Mouse (Mus musculus): ENCODE results near the gene Itgb7. TPM values are rescaled to one million over a fixed set of nuclear protein-coding genes. Genes with fewer than 3 reads are reported as not detected.
A peak's percentile ranks its signal among the peaks of the same experiment; 100 is the strongest.

The Itgb7 gene
- 2.9 and 3.3 TPM in 2 replicates for polyA plus RNA-seq (2016; fragmentation: Nextera tagmentation; extraction: Ambion mirVana)

DNA sequence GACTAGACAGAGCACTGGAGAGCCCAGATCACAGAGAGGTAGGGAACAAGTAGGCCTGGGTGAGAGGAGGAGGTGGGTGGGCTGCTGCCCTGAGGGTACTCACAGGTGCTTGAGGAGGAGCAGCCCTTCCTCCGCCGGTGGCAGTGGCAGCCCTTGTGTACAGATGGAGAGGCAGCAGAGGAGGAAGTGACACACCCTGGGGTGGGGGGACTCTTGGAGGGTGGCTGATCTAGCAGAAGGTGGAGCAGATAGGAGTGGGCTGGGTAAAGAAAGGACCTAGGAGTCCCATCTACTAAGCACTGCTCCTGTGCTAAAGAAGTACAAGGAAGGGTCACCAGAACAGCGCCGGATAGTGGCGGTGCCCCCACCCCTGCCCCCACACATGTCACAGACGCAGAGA, at the start of gene Itgb7:
Gene Itgb7, minus strand, starts transcription at position 197 of the 400 bp plus-strand sequence.
- no peak within 1 kb of the TSS for H3K9ac ChIP-seq (replicated peaks)
- no peak for ATAC-seq (ENCODE audit: insufficient number of reproducible peaks, insufficient read depth, low FRiP score, low TSS enrichment, low read depth)
- peaks cover 22% of the 10 kb centered on the region for H3K4me1 ChIP-seq (replicated peaks)
- no peak within 1 kb of the TSS for H3K4me3 ChIP-seq (replicated peaks)
- 42% methylated on average over 6 of the region's 6 CpGs for WGBS
- H3K27me3 ChIP-seq: no peaks in the 10 kb centered on the region
- H3K27ac ChIP-seq: peak within 1 kb of the TSS; percentile 29; the same call in 1 of the 2 replicates
- H3K36me3 ChIP-seq: peaks cover 35% of the 10 kb centered on the region
- H3K4me2 ChIP-seq: no peak within 1 kb of the TSS
- no peaks in the 10 kb centered on the region for H3K9me3 ChIP-seq

- 94% methylated on average over 19 of the region's 19 CpGs for WGBS
- no peak for ATAC-seq (ENCODE audit: insufficient number of reproducible peaks, insufficient read depth, low FRiP score, low TSS enrichment, low read depth)
- Histone ChIP-seq H3K9ac (replicated peaks) (0 out of 2 replicates have a peak overlapping the region, but pooled peaks have one; percentile 75), H3K9me3 (no peaks in the 10 kb centered on the region), H3K4me3 (replicated peaks) (peak overlapping the region; percentile 89), H3K4me2 (peak overlapping the region; percentile 91), H3K4me1 (replicated peaks) (peaks cover 13% of the 10 kb centered on the region), H3K36me3 (peaks cover 27% of the 10 kb centered on the region), H3K27me3 (no peaks in the 10 kb centered on the region), H3K27ac (no peak overlapping the region)
These were observed 48.9 kb upstream of the Itgb7 start for GRCm38 (mm10) chr15:102280623-102281022.

- peaks cover 13% of the 10 kb centered on the region for H3K4me1 ChIP-seq (replicated peaks)
- ATAC-seq (ENCODE audit: insufficient number of reproducible peaks, insufficient read depth, low FRiP score, low TSS enrichment, low read depth): no peak
- peak overlapping the region; percentile 87 for H3K27ac ChIP-seq
- 28% methylated on average over 13 of the region's 13 CpGs for WGBS
- peak overlapping the region; percentile 91 for H3K4me2 ChIP-seq
- no peaks in the 10 kb centered on the region for H3K9me3 ChIP-seq
- H3K4me3 ChIP-seq (replicated peaks): peak overlapping the region; percentile 89
- peaks cover 27% of the 10 kb centered on the region for H3K36me3 ChIP-seq
- H3K27me3 ChIP-seq: no peaks in the 10 kb centered on the region
- peak overlapping the region; percentile 75 for H3K9ac ChIP-seq (replicated peaks)
These were observed 48.2 kb upstream of the Itgb7 start for GRCm38 (mm10) chr15:102279783-102280520.

GRCm38 (mm10) chr15:102279092-102279782, 47.5 kb upstream of the Itgb7 start, which contains the start of gene Mfsd5:
Gene Mfsd5, plus strand, starts transcription at chr15:102279454.
- peak; percentile 95 for ATAC-seq (ENCODE audit: insufficient number of reproducible peaks, insufficient read depth, low FRiP score, low TSS enrichment, low read depth)
- Histone ChIP-seq H3K9ac (replicated peaks) (peak within 1 kb of the TSS; percentile 75), H3K9me3 (no peaks in the 10 kb centered on the region), H3K4me2 (peak within 1 kb of the TSS; percentile 91), H3K27ac (peak within 1 kb of the TSS; percentile 87), H3K4me1 (replicated peaks) (peaks cover 13% of the 10 kb centered on the region), H3K27me3 (no peaks in the 10 kb centered on the region), H3K4me3 (replicated peaks) (peak within 1 kb of the TSS; percentile 89), H3K36me3 (peaks cover 27% of the 10 kb centered on the region)
- under 1% methylated on average over 65 of the region's 65 CpGs for WGBS

GRCm38 (mm10) chr15:102278726-102279091, 47.0 kb upstream of the Itgb7 start:
- Histone ChIP-seq H3K4me3 (replicated peaks) (peak overlapping the region; percentile 89), H3K4me2 (peak overlapping the region; percentile 91), H3K27me3 (no peaks in the 10 kb centered on the region), H3K9me3 (no peaks in the 10 kb centered on the region), H3K36me3 (peaks cover 27% of the 10 kb centered on the region), H3K9ac (replicated peaks) (peak overlapping the region; percentile 75), H3K4me1 (replicated peaks) (peaks cover 13% of the 10 kb centered on the region), H3K27ac (peak overlapping the region; percentile 87)
- ATAC-seq (ENCODE audit: insufficient number of reproducible peaks, insufficient read depth, low FRiP score, low TSS enrichment, low read depth): no peak
- WGBS: 31% methylated on average over 7 of the region's 7 CpGs

DNA sequence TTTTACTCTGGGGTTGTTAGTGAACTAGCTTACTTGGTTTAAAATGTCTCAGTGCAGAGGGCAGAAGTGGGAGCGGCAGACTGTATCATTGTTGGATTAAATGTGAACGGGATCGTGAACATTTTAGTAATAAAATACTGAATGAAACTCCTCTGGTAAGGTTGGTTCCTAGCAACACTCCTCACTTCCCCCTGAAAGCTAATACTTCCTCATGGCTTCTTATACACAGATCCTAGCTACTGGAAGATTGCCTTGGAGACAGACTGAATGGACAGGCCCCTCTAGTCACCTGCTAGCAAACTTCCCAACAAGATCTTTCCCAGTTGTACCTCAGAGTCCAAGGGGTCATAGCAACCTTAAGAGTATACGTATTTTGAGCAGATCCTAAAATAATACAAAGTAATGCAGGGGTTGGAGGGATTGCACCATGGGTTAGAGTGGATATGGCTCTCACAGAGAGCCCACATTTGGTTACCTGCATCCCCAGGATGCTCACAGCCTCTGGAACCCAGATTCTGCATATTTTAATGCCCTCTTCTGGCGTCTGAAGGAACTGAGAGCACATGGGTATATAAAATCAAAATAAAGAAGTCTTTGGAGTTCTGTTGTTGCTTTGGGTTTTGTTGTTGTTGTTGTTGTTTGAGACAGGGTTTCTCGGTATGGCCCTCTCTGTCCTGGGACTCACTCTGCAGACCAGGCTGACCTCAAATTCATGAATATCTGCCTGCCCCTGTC, 42.4 kb upstream of the Itgb7 start:
- Histone ChIP-seq H3K27me3 (no peaks in the 10 kb centered on the region), H3K9me3 (no peaks in the 10 kb centered on the region), H3K4me1 (replicated peaks) (peaks cover 20% of the 10 kb centered on the region), H3K27ac (no peak overlapping the region), H3K9ac (replicated peaks) (no peak overlapping the region), H3K36me3 (no peaks in the 10 kb centered on the region), H3K4me3 (replicated peaks) (no peak overlapping the region), H3K4me2 (no peak overlapping the region)
- ATAC-seq (ENCODE audit: insufficient number of reproducible peaks, insufficient read depth, low FRiP score, low TSS enrichment, low read depth): no peak
- WGBS: 75% methylated on average over 6 of the region's 6 CpGs

DNA sequence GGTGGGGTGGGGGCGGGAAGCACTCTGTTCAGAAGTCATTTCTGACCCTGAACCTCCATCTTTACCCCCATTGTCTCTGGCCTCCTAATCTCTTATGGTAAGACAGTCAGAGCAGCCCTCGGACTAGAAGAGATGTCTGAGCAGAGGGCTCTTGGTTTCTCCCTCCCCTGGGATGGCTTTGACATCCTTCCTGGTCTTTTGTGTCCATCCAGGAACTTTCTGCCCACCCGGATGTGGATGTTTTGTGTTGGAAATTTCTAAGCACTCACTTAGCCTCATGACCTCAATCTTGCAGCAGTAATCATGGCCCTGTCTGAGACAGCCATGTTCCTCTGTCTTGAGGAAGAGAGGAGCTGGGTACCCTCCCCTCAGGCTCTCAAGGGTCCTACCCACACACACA, 39.7 kb upstream of the Itgb7 start:
- H3K4me1 ChIP-seq (replicated peaks): peaks cover 18% of the 10 kb centered on the region
- H3K27ac ChIP-seq: 0 out of 2 replicates have a peak overlapping the region, but pooled peaks have one; percentile 12
- H3K9ac ChIP-seq (replicated peaks): no peak overlapping the region
- H3K36me3 ChIP-seq: no peaks in the 10 kb centered on the region
- no peak for ATAC-seq (ENCODE audit: insufficient number of reproducible peaks, insufficient read depth, low FRiP score, low TSS enrichment, low read depth)
- H3K4me3 ChIP-seq (replicated peaks): peak overlapping the region; percentile 38
- no peaks in the 10 kb centered on the region for H3K27me3 ChIP-seq
- H3K4me2 ChIP-seq: peak overlapping the region; percentile 64
- no peaks in the 10 kb centered on the region for H3K9me3 ChIP-seq
- WGBS: 37% methylated on average over 3 of the region's 3 CpGs

DNA sequence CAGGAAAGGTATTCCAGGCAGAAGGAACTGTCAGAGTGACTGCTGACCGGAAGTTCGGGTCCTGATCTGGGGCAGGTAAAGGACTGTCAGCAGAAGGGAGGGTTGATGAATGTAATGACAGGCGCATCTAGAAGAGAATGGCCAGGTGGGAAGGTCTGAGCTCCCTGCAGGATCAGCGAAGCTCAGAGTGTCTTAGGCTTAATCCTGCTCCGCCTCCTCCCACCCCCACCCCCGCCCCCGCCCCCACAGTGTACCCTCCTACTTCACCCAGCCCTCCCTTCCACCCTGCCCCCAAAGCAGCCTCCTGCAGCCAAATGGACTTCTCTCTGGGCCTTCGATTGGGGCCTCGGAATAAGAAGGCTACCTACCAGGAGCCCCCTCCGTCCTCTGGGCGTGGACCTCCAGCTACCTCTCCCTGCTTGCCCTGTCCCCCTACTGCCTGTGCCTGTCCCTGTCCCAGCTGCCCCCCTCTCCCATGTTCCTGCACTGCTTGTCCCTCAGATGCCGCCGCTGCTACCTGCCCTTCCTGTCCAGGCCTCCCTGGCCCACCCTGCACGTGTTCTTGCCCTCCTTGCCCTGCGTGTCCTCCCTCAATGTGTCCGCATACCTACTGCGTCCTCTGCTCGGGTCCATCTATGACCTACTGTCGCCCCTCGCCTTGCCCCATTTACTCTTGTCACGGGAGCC, 38.7 kb upstream of the Itgb7 start, which contains the start of gene Gm9918:
Gene Gm9918, plus strand, starts transcription at position 290 of the 687 bp plus-strand sequence.
- peak within 1 kb of the TSS; percentile 54 for H3K9ac ChIP-seq (replicated peaks)
- peak within 1 kb of the TSS; percentile 38 for H3K4me3 ChIP-seq (replicated peaks)
- H3K27ac ChIP-seq: 0 out of 2 replicates have a peak within 1 kb of the TSS, but pooled peaks have one; percentile 12
- H3K4me1 ChIP-seq (replicated peaks): peaks cover 18% of the 10 kb centered on the region
- ATAC-seq (ENCODE audit: insufficient number of reproducible peaks, insufficient read depth, low FRiP score, low TSS enrichment, low read depth): peak; percentile 66
- H3K36me3 ChIP-seq: no peaks in the 10 kb centered on the region
- peak within 1 kb of the TSS; percentile 64 for H3K4me2 ChIP-seq
- no peaks in the 10 kb centered on the region for H3K9me3 ChIP-seq
- H3K27me3 ChIP-seq: no peaks in the 10 kb centered on the region
- 7% methylated on average over 18 of the region's 21 CpGs for WGBS

DNA sequence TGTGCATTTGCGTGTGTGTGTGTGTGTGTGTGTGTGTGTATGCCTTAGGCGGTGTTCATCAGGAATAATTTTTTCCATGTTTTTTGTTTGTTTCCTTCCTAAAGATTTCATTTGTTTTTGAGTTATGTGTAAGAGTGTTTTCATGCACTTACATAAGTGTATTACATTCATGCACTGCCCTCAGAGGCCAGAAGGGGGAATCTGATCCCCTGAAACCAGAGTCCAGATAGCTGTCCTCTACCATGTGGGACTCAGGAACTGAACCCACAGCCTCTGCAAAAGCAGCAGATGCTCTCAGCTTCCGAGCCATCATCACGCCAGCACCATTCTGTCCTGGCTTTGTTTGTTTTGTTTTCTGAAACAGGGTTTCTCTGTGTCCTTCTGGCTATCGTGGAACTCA, 33.8 kb upstream of the Itgb7 start:
- no peaks in the 10 kb centered on the region for H3K27me3 ChIP-seq
- H3K4me1 ChIP-seq (replicated peaks): peaks cover 23% of the 10 kb centered on the region
- ATAC-seq (ENCODE audit: insufficient number of reproducible peaks, insufficient read depth, low FRiP score, low TSS enrichment, low read depth): no peak
- H3K36me3 ChIP-seq: no peaks in the 10 kb centered on the region
- 86% methylated on average over 5 of the region's 5 CpGs for WGBS
- no peak overlapping the region for H3K4me2 ChIP-seq
- H3K4me3 ChIP-seq (replicated peaks): no peak overlapping the region
- H3K9ac ChIP-seq (replicated peaks): no peak overlapping the region
- no peak overlapping the region for H3K27ac ChIP-seq
- no peaks in the 10 kb centered on the region for H3K9me3 ChIP-seq

DNA sequence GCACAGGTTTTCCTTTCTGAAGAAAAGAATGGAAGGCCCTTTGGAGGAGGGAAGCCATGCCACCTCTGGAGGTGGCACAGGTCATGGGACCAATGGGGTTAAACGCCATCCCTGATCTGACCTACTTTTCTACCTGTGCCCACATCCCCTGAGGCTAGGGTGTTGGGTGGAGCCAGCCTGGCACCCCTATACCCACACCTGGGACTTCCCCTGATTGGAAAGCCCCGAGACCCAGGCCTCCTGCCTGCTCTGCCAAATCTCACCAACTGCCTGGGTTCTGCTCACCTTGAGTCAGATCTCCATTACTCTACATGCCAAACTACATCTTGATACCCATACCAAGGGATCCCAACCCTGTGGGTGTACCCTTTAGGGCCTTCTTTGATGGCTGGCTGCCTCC, 31.3 kb upstream of the Itgb7 start:
- H3K36me3 ChIP-seq: no peaks in the 10 kb centered on the region
- no peaks in the 10 kb centered on the region for H3K9me3 ChIP-seq
- no peak overlapping the region for H3K4me3 ChIP-seq (replicated peaks)
- 77% methylated on average over 2 of the region's 2 CpGs for WGBS
- H3K4me1 ChIP-seq (replicated peaks): peaks cover 37% of the 10 kb centered on the region
- no peaks in the 10 kb centered on the region for H3K27me3 ChIP-seq
- no peak for ATAC-seq (ENCODE audit: insufficient number of reproducible peaks, insufficient read depth, low FRiP score, low TSS enrichment, low read depth)
- H3K4me2 ChIP-seq: no peak overlapping the region
- H3K9ac ChIP-seq (replicated peaks): no peak overlapping the region
- H3K27ac ChIP-seq: peak overlapping the region; percentile 18; the same call in 1 of the 2 replicates

Measured in limb, embryonic 12.5 days (tissue).